Mouse (Mus musculus): Measurements from ENCODE around the gene Rftn1. TPM values are rescaled to one million over a fixed set of nuclear protein-coding genes. Genes with fewer than 3 reads are reported as not detected.

Gene Rftn1
- polyA plus RNA-seq, 1 experiment from 2014 or later = 7.6 TPM

DNA sequence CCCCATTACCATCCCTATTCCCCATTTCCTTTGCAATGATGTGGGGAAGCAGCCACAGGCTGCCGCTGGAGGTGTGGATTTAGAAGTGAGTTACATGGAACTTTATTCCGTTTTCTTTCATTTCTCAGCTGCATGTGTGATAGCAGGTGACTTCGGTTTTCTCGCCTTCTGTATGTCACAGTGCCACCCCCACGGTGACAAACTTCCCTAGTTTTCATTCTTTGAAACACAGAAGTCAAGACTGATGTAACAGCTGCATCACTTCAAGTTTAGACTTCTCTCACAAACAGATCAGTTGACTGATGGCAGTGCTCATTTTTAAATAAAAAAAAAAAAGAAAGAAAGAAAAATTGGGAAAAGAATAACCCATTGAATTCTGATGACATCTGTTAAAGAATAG is 121.3 kb downstream of the Rftn1 start:
- no peak overlapping the region for H3K4me3 ChIP-seq

DNA sequence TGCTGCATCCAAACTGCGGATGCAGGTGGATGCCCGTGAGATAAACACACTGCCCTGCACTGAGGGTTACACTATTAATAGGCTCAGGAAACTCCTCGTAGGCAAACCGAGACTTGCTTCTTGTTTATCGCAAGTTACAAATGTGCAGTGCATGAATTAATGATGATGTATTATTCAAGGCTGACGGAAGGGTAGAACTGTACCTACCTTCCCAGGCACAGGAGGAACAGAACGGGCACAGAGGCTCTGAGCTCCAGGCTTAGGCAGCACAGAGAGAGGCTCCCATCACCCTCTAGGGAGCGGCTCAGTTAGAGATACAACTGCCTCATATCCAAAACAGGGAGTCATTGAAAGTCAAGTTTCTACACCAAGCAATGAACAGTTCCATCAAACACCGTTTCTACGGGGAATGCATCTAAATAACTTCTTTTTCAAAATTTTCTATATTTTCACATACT is 121.8 kb downstream of the Rftn1 start:
- Histone ChIP-seq H3K4me1 (replicated peaks) (peaks cover 7% of the 10 kb centered on the region), H3K36me3 (no peaks in the 10 kb centered on the region), H3K4me3 (no peak overlapping the region), H3K27me3 (ENCODE audit: insufficient read depth, poor library complexity, severe bottlenecking) (no peaks in the 10 kb centered on the region), H3K27ac (no peak overlapping the region), H3K9me3 (no peaks in the 10 kb centered on the region)
- DNase-seq (ENCODE audit: low spot score) = no peak
- 92% methylated on average over 10 of the region's 10 CpGs for WGBS

More for the DNA sequence above, 121.3 kb downstream of the Rftn1 start:
- Histone ChIP-seq H3K27ac (no peak overlapping the region), H3K27me3 (ENCODE audit: insufficient read depth, poor library complexity, severe bottlenecking) (no peaks in the 10 kb centered on the region), H3K36me3 (no peaks in the 10 kb centered on the region), H3K9me3 (no peaks in the 10 kb centered on the region), H3K4me1 (replicated peaks) (peaks cover 7% of the 10 kb centered on the region)
- 88% methylated on average over 5 of the region's 5 CpGs for WGBS
- DNase-seq (ENCODE audit: low spot score) = no peak

DNA sequence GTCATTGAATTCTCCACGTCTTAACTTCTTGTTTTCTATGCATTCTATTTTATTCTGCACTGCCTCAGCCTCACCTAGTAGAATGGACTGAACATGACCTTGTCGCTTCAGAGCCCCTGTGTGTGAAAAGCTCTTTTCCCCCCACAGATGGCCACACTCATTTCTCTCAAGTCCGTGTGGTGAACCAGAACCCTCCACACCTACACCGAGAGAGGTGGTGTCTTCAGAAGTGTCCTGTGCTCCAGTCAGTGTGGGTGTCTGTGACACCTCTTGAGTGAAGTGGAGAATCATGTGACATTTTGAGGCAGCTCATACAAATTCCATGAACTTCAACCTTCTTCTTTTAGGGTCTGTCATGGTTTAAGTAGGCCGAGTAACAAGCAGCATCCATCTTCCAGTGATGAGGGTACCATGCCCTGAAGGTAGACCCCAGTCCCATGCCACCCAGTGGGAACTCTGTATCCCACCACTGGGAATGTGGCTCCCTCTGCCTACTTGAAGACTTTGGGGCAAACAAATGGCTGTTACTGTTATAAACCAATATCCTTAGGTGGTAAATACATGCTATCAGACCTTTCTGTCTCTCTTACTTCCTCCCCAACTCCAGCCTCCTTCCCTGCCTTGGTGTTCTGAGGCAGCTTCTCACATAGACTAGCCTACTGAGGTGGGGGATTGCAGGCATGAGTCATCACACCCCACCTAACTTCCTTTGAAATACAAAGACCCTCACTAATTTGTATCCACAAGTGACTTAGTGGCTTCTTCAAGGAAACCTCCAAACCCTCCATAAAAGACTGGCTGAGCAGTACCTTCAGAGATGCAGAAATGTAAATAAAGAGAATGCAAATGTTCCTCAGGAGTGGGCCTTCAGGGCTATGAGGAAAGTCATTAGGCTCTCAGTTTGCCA is 122.4 kb downstream of the Rftn1 start:
- no peak for DNase-seq (ENCODE audit: low spot score)
- Histone ChIP-seq H3K36me3 (no peaks in the 10 kb centered on the region), H3K4me3 (no peak overlapping the region), H3K4me1 (replicated peaks) (peaks cover 7% of the 10 kb centered on the region), H3K27ac (no peak overlapping the region), H3K9me3 (no peaks in the 10 kb centered on the region), H3K27me3 (ENCODE audit: insufficient read depth, poor library complexity, severe bottlenecking) (no peaks in the 10 kb centered on the region)
- 88% methylated on average over 5 of the region's 5 CpGs for WGBS

- Histone ChIP-seq H3K36me3 (no peaks in the 10 kb centered on the region), H3K4me3 (no peak overlapping the region), H3K27ac (no peak overlapping the region), H3K9me3 (no peaks in the 10 kb centered on the region), H3K4me1 (replicated peaks) (peaks cover 7% of the 10 kb centered on the region), H3K27me3 (ENCODE audit: insufficient read depth, poor library complexity, severe bottlenecking) (no peaks in the 10 kb centered on the region)
- no peak for DNase-seq (ENCODE audit: low spot score)
- 85% methylated on average over 8 of the region's 8 CpGs for WGBS
Observed at GRCm38 (mm10) chr17:50066822-50067713, 123.4 kb downstream of the Rftn1 start.

DNA sequence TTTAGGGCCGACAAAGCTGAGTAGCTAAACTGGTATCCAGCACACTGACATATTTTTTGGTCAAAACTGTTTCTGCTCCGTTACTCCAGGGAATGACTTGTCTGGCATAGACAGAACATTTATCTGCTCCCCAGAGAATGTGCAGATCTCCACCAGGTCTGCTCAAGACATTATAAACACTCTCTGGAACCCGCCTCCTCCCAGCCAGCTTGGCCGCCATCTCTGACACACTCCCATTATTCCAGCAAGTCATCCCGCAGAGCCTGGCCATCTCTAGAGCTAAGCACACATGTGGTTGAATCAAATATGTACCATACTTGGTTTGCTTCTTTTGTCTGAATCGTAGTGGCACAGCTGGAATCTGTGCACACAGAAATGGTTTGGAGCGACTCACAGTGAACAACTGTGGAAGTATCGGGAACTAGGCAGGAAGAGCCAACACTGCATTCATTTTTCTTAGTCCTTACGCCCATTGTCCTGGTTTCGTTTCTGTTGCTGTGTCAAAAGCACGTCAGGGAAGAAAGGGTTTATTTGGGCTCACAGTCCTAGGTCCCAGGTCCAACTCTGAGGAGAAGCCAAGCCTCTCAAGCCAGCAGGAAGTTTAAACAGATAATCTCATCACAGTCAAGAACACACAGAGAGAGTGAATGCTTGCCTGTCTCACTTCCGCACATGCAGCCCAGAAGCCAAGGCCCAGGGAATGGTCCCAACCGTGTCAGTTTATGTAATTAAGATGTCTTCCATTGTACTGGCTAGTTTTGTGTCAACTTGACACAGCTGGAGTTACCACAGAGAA is 126.4 kb downstream of the Rftn1 start:
- no peak for DNase-seq (ENCODE audit: low spot score)
- WGBS = 82% methylated on average over 13 of the region's 13 CpGs
- Histone ChIP-seq H3K36me3 (no peaks in the 10 kb centered on the region), H3K27me3 (ENCODE audit: insufficient read depth, poor library complexity, severe bottlenecking) (no peaks in the 10 kb centered on the region), H3K9me3 (no peaks in the 10 kb centered on the region), H3K27ac (no peak overlapping the region), H3K4me1 (replicated peaks) (no peaks in the 10 kb centered on the region), H3K4me3 (no peak overlapping the region)

- no peaks in the 10 kb centered on the region for H3K9me3 ChIP-seq
- H3K4me3 ChIP-seq = no peak overlapping the region
- DNase-seq (ENCODE audit: low spot score) = no peak
- WGBS = 88% methylated on average over 4 of the region's 4 CpGs
- H3K27me3 ChIP-seq (ENCODE audit: insufficient read depth, poor library complexity, severe bottlenecking) = no peaks in the 10 kb centered on the region
- H3K4me1 ChIP-seq (replicated peaks) = no peaks in the 10 kb centered on the region
- no peak overlapping the region for H3K27ac ChIP-seq
- H3K36me3 ChIP-seq = no peaks in the 10 kb centered on the region
Observed at GRCm38 (mm10) chr17:50062649-50063048, 127.8 kb downstream of the Rftn1 start.

GRCm38 (mm10) chr17:50061446-50061845 is 129.0 kb downstream of the Rftn1 start:
- H3K4me1 ChIP-seq (replicated peaks) = no peaks in the 10 kb centered on the region
- no peak for DNase-seq (ENCODE audit: low spot score)
- 94% methylated on average over 4 of the region's 4 CpGs for WGBS

DNA sequence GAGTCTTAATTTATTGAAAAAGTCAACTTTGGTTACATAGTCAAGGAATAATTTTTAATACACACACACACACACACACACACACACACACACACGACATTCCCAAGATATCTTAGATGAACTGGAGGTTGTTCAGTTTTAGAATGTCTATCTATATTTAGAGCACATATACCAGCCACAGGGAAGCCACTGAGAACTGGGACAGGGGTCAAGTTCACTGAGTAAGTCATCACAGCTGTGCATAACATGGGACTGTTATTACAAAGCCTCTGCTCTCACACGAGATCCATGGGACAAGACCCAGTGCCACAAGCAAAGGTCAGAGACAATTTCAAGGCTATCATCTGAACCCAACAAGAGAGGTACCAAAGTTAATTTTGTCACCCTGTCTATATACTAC is 130.3 kb downstream of the Rftn1 start:
- no peaks in the 10 kb centered on the region for H3K36me3 ChIP-seq
- H3K4me1 ChIP-seq (replicated peaks) = peaks cover 6% of the 10 kb centered on the region; the same call in 1 of the 2 replicates
- H3K9me3 ChIP-seq = no peaks in the 10 kb centered on the region
- H3K27ac ChIP-seq = no peak overlapping the region
- no peak overlapping the region for H3K4me3 ChIP-seq
- no peak for DNase-seq (ENCODE audit: low spot score)
- 71% methylated on average over 2 of the region's 2 CpGs for WGBS
- H3K27me3 ChIP-seq (ENCODE audit: insufficient read depth, poor library complexity, severe bottlenecking) = no peaks in the 10 kb centered on the region

More at GRCm38 (mm10) chr17:50061446-50061845, 129.0 kb downstream of the Rftn1 start:
- H3K27me3 ChIP-seq (ENCODE audit: insufficient read depth, poor library complexity, severe bottlenecking) = no peaks in the 10 kb centered on the region
- no peaks in the 10 kb centered on the region for H3K9me3 ChIP-seq
- no peak overlapping the region for H3K27ac ChIP-seq
- no peak overlapping the region for H3K4me3 ChIP-seq
- H3K36me3 ChIP-seq = no peaks in the 10 kb centered on the region

GRCm38 (mm10) chr17:50059417-50059816 is 131.1 kb downstream of the Rftn1 start:
- 88% methylated on average over 5 of the region's 5 CpGs for WGBS

GRCm38 (mm10) chr17:50055154-50055756 is 135.2 kb downstream of the Rftn1 start:
- H3K9me3 ChIP-seq = no peaks in the 10 kb centered on the region
- H3K36me3 ChIP-seq = no peaks in the 10 kb centered on the region
- H3K27ac ChIP-seq = peak overlapping the region; percentile 6
- H3K4me1 ChIP-seq (replicated peaks) = peaks cover 11% of the 10 kb centered on the region; the same call in 1 of the 2 replicates
- whole genome bisulfite sequencing = 54% methylated on average over 16 of the region's 16 CpGs
- no peak for DNase-seq (ENCODE audit: low spot score)
- no peaks in the 10 kb centered on the region for H3K27me3 ChIP-seq (ENCODE audit: insufficient read depth, poor library complexity, severe bottlenecking)
- no peak overlapping the region for H3K4me3 ChIP-seq

More at GRCm38 (mm10) chr17:50059417-50059816, 131.1 kb downstream of the Rftn1 start:
- no peak for DNase-seq (ENCODE audit: low spot score)
- Histone ChIP-seq H3K36me3 (no peaks in the 10 kb centered on the region), H3K27ac (no peak overlapping the region), H3K27me3 (ENCODE audit: insufficient read depth, poor library complexity, severe bottlenecking) (no peaks in the 10 kb centered on the region), H3K4me3 (no peak overlapping the region), H3K4me1 (replicated peaks) (peaks cover 7% of the 10 kb centered on the region; the same call in 1 of the 2 replicates), H3K9me3 (no peaks in the 10 kb centered on the region)

- Histone ChIP-seq H3K27ac (no peak overlapping the region), H3K27me3 (ENCODE audit: insufficient read depth, poor library complexity, severe bottlenecking) (no peaks in the 10 kb centered on the region), H3K4me1 (replicated peaks) (peaks cover 11% of the 10 kb centered on the region; the same call in 1 of the 2 replicates), H3K9me3 (no peaks in the 10 kb centered on the region), H3K36me3 (no peaks in the 10 kb centered on the region), H3K4me3 (no peak overlapping the region)
- WGBS = 88% methylated on average over 7 of the region's 7 CpGs
- no peak for DNase-seq (ENCODE audit: low spot score)
Observed at GRCm38 (mm10) chr17:50054586-50054985, 135.9 kb downstream of the Rftn1 start.

DNA sequence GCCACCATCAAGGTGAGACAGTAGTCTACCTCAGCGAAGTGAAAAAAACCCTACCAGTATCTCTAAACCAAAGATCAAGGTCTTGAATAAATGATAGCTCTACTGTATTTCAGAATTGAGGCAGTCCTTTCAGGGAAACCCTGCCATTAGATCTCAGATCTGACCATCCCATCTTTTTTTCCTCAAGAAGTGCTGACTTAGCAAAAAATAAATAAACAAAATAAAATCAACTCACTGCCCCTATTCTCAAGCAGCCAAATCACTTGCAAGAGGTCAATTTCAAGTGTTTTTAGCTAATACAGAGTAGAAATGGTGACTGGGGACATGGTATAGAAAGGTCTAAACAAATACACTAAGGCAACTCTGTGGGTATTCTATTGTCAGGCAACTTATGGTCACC is 136.5 kb downstream of the Rftn1 start:
- DNase-seq (ENCODE audit: low spot score) = no peak
- Histone ChIP-seq H3K4me3 (no peak overlapping the region), H3K4me1 (replicated peaks) (peaks cover 11% of the 10 kb centered on the region; the same call in 1 of the 2 replicates), H3K9me3 (no peaks in the 10 kb centered on the region), H3K27ac (no peak overlapping the region), H3K36me3 (no peaks in the 10 kb centered on the region), H3K27me3 (ENCODE audit: insufficient read depth, poor library complexity, severe bottlenecking) (no peaks in the 10 kb centered on the region)
- WGBS = 95% methylated on average over 1 of the region's 1 CpGs
